Mouse (Mus musculus): ENCODE data around the gene Bod1. TPM values are rescaled to one million over a fixed set of nuclear protein-coding genes. Genes with fewer than 3 reads are reported as not detected.

Gene Bod1
- 37.4 and 40.4 TPM in 2 replicates for polyA plus RNA-seq (2015; fragmentation: Nextera tagmentation; extraction: Ambion mirVana)

GRCm38 (mm10) chr11:31671354-31672169 is at the start of gene Bod1:
Gene Bod1, minus strand, starts transcription at chr11:31671885.
- WGBS, result 2% methylated on average over 76 of the region's 76 CpGs

GRCm38 (mm10) chr11:31719090-31719489 is 47.4 kb upstream of the Bod1 start:
- no peak overlapping the region for H3K27ac ChIP-seq (ENCODE audit: low read depth, low read length)
- TF ChIP-seq CTCF (IDR thresholded peaks at IDR 0.05; ENCODE audit: low read depth), result no peak
- no peaks in the 10 kb centered on the region for H3K27me3 ChIP-seq (replicated peaks; ENCODE audit: control insufficient read depth, insufficient read depth, low read length)
- H3K4me3 ChIP-seq (ENCODE audit: low read depth, low read length), result no peak overlapping the region
- H3K9ac ChIP-seq (ENCODE audit: low read depth, low read length), result no peak overlapping the region
- H3K4me1 ChIP-seq (replicated peaks; ENCODE audit: control insufficient read depth, insufficient read depth, low read length), result no peaks in the 10 kb centered on the region
- ATAC-seq, result no peak
- H3K36me3 ChIP-seq (ENCODE audit: control insufficient read depth, insufficient read depth), result no peaks in the 10 kb centered on the region
- WGBS, result 71% methylated on average over 4 of the region's 4 CpGs
- H3K9me3 ChIP-seq (ENCODE audit: control insufficient read depth), result no peaks in the 10 kb centered on the region
- H3K4me2 ChIP-seq (replicated peaks; ENCODE audit: low read depth), result no peak overlapping the region

More at GRCm38 (mm10) chr11:31671354-31672169, at the start of gene Bod1:
- peak within 1 kb of the TSS; percentile 70 for H3K27ac ChIP-seq (ENCODE audit: low read depth, low read length)
- peak within 1 kb of the TSS; percentile 90 for H3K9ac ChIP-seq (ENCODE audit: low read depth, low read length)
- H3K4me2 ChIP-seq (replicated peaks; ENCODE audit: low read depth), result peak within 1 kb of the TSS; percentile 77
- H3K9me3 ChIP-seq (ENCODE audit: control insufficient read depth), result no peaks in the 10 kb centered on the region
- peak; percentile 94 for ATAC-seq
- H3K36me3 ChIP-seq (ENCODE audit: control insufficient read depth, insufficient read depth), result peaks cover 20% of the 10 kb centered on the region
- no peak for TF ChIP-seq CTCF (IDR thresholded peaks at IDR 0.05; ENCODE audit: low read depth)
- H3K4me1 ChIP-seq (replicated peaks; ENCODE audit: control insufficient read depth, insufficient read depth, low read length), result no peaks in the 10 kb centered on the region
- peak within 1 kb of the TSS; percentile 97 for H3K4me3 ChIP-seq (ENCODE audit: low read depth, low read length)
- H3K27me3 ChIP-seq (replicated peaks; ENCODE audit: control insufficient read depth, insufficient read depth, low read length), result no peaks in the 10 kb centered on the region

- WGBS, result 61% methylated on average over 4 of the region's 4 CpGs
- no peak overlapping the region for H3K9ac ChIP-seq (ENCODE audit: low read depth, low read length)
- no peaks in the 10 kb centered on the region for H3K9me3 ChIP-seq (ENCODE audit: control insufficient read depth)
- no peaks in the 10 kb centered on the region for H3K36me3 ChIP-seq (ENCODE audit: control insufficient read depth, insufficient read depth)
- no peaks in the 10 kb centered on the region for H3K4me1 ChIP-seq (replicated peaks; ENCODE audit: control insufficient read depth, insufficient read depth, low read length)
- H3K27ac ChIP-seq (ENCODE audit: low read depth, low read length), result no peak overlapping the region
- no peak for ATAC-seq
- no peak for TF ChIP-seq CTCF (IDR thresholded peaks at IDR 0.05; ENCODE audit: low read depth)
- no peaks in the 10 kb centered on the region for H3K27me3 ChIP-seq (replicated peaks; ENCODE audit: control insufficient read depth, insufficient read depth, low read length)
- no peak overlapping the region for H3K4me2 ChIP-seq (replicated peaks; ENCODE audit: low read depth)
- H3K4me3 ChIP-seq (ENCODE audit: low read depth, low read length), result no peak overlapping the region
Measured at GRCm38 (mm10) chr11:31717926-31718735, 46.4 kb upstream of the Bod1 start.

- H3K9me3 ChIP-seq (ENCODE audit: control insufficient read depth), result no peaks in the 10 kb centered on the region
- ATAC-seq, result peak; percentile 63; the same call in 1 of the 2 replicates
- no peak overlapping the region for H3K9ac ChIP-seq (ENCODE audit: low read depth, low read length)
- TF ChIP-seq CTCF (IDR thresholded peaks at IDR 0.05; ENCODE audit: low read depth), result peak; percentile 59
- no peak overlapping the region; the same call in 1 of the 2 replicates for H3K27ac ChIP-seq (ENCODE audit: low read depth, low read length)
- no peak overlapping the region for H3K4me3 ChIP-seq (ENCODE audit: low read depth, low read length)
- no peaks in the 10 kb centered on the region for H3K4me1 ChIP-seq (replicated peaks; ENCODE audit: control insufficient read depth, insufficient read depth, low read length)
- no peaks in the 10 kb centered on the region for H3K27me3 ChIP-seq (replicated peaks; ENCODE audit: control insufficient read depth, insufficient read depth, low read length)
- no peak overlapping the region for H3K4me2 ChIP-seq (replicated peaks; ENCODE audit: low read depth)
- no peaks in the 10 kb centered on the region for H3K36me3 ChIP-seq (ENCODE audit: control insufficient read depth, insufficient read depth)
- WGBS, result 63% methylated on average over 6 of the region's 6 CpGs
Measured at GRCm38 (mm10) chr11:31713641-31714121, 42.0 kb upstream of the Bod1 start.

GRCm38 (mm10) chr11:31713116-31713515 is 41.4 kb upstream of the Bod1 start:
- ATAC-seq, result no peak
- no peaks in the 10 kb centered on the region for H3K9me3 ChIP-seq (ENCODE audit: control insufficient read depth)
- no peak overlapping the region for H3K9ac ChIP-seq (ENCODE audit: low read depth, low read length)
- TF ChIP-seq CTCF (IDR thresholded peaks at IDR 0.05; ENCODE audit: low read depth), result no peak
- H3K27ac ChIP-seq (ENCODE audit: low read depth, low read length), result no peak overlapping the region
- whole genome bisulfite sequencing, result 63% methylated on average over 8 of the region's 8 CpGs
- H3K4me2 ChIP-seq (replicated peaks; ENCODE audit: low read depth), result no peak overlapping the region
- no peaks in the 10 kb centered on the region for H3K27me3 ChIP-seq (replicated peaks; ENCODE audit: control insufficient read depth, insufficient read depth, low read length)
- no peaks in the 10 kb centered on the region for H3K36me3 ChIP-seq (ENCODE audit: control insufficient read depth, insufficient read depth)
- no peaks in the 10 kb centered on the region for H3K4me1 ChIP-seq (replicated peaks; ENCODE audit: control insufficient read depth, insufficient read depth, low read length)
- H3K4me3 ChIP-seq (ENCODE audit: low read depth, low read length), result no peak overlapping the region

GRCm38 (mm10) chr11:31707771-31708170 is 36.1 kb upstream of the Bod1 start:
- H3K4me1 ChIP-seq (replicated peaks; ENCODE audit: control insufficient read depth, insufficient read depth, low read length), result no peaks in the 10 kb centered on the region
- no peak for TF ChIP-seq CTCF (IDR thresholded peaks at IDR 0.05; ENCODE audit: low read depth)
- ATAC-seq, result no peak
- H3K9me3 ChIP-seq (ENCODE audit: control insufficient read depth), result no peaks in the 10 kb centered on the region
- H3K36me3 ChIP-seq (ENCODE audit: control insufficient read depth, insufficient read depth), result no peaks in the 10 kb centered on the region
- no peak overlapping the region for H3K9ac ChIP-seq (ENCODE audit: low read depth, low read length)
- no peak overlapping the region for H3K4me3 ChIP-seq (ENCODE audit: low read depth, low read length)
- no peaks in the 10 kb centered on the region for H3K27me3 ChIP-seq (replicated peaks; ENCODE audit: control insufficient read depth, insufficient read depth, low read length)
- no peak overlapping the region for H3K27ac ChIP-seq (ENCODE audit: low read depth, low read length)
- no peak overlapping the region for H3K4me2 ChIP-seq (replicated peaks; ENCODE audit: low read depth)
